Mouse (Mus musculus) liver, embryonic 11.5 days (tissue): Measurements from ENCODE around the gene Asf1a. TPM values are rescaled to one million over a fixed set of nuclear protein-coding genes. Genes with fewer than 3 reads are reported as not detected.

ENCODE experiments used
- ATAC-seq: fragments of 200-750 bp; cut with Nextera tagmentation; replicated peaks from 2 replicates; pipeline ENCODE4 v1.8.0; 2017; ENCODE audit warnings: moderate number of reproducible peaks, mild to moderate bottlenecking, moderate TSS enrichment, moderate library complexity; ENCODE audit not compliant: low FRiP score
- DNase-seq: peaks from one replicate; pipeline ENCODE4 v3.0.0-alpha.2; 2017; ENCODE audit warnings: low spot score
- H3K27ac ChIP-seq: fragments of 300-500 bp; sonication (generic); 2 replicates; pipeline ENCODE4 v1.5.1; 2014; ENCODE audit warnings: mild to moderate bottlenecking, low read depth, low read length, control low read depth
- H3K27me3 ChIP-seq: fragments of 300-500 bp; sonication (generic); replicated peaks from 2 replicates; pipeline ENCODE4 v1.6.1; 2014; ENCODE audit warnings: low read length, mixed read lengths; ENCODE audit not compliant: control insufficient read depth, insufficient read depth
- H3K36me3 ChIP-seq: fragments of 300-500 bp; sonication (generic); 2 replicates; pipeline ENCODE4 v1.6.1; 2014; ENCODE audit warnings: mild to moderate bottlenecking, low read length, moderate library complexity, mixed read lengths; ENCODE audit not compliant: control insufficient read depth, insufficient read depth
- H3K4me1 ChIP-seq: fragments of 300-500 bp; sonication (generic); replicated peaks from 2 replicates; pipeline ENCODE4 v1.6.1; 2014; ENCODE audit warnings: low read length, mixed read lengths; ENCODE audit not compliant: control insufficient read depth, insufficient read depth
- H3K4me2 ChIP-seq: fragments of 300-500 bp; sonication (generic); 2 replicates; pipeline ENCODE4 v1.6.1; 2014; ENCODE audit warnings: mild to moderate bottlenecking, control low read depth, moderate library complexity
- H3K4me3 ChIP-seq: fragments of 300-500 bp; sonication (generic); 2 replicates; pipeline ENCODE4 v1.5.1; 2014; ENCODE audit warnings: low read depth, low read length, control low read depth
- H3K9ac ChIP-seq: fragments of 300-500 bp; sonication (generic); 2 replicates; pipeline ENCODE4 v1.6.1; 2014; ENCODE audit warnings: low read depth, low read length, control low read depth
- H3K9me3 ChIP-seq: fragments of 300-500 bp; sonication (generic); 2 replicates; pipeline ENCODE4 v1.6.1; 2016; ENCODE audit warnings: low read length, inconsistent platforms, mixed read lengths; ENCODE audit not compliant: control insufficient read depth
- WGBS: fragments of 180-500 bp; shearing (Covaris S2); extraction: QIAGEN DNeasy Blood & Tissue Kit; methylation state at CpG from one replicate; pipeline ENCODE4 v1.1.7; 2014; 5-methylcytosine and 5-hydroxymethylcytosine counted together
- polyA plus RNA-seq: library from polyadenylated mRNA; unstranded; fragments of >200 nt; fragmentation: Nextera tagmentation; extraction: Ambion mirVana; gene quantifications from 2 replicates; pipeline ENCODE4 v1.2.1, GENCODE M21; 2014

Asf1a gene
- polyA plus RNA-seq, 1 experiment from 2014 or later, result 175 TPM

GRCm38 (mm10) chr10:53595744-53596676 lies 547 bp upstream of the Asf1a start:
- Histone ChIP-seq H3K9ac (peak overlapping the region; percentile 80), H3K27me3 (no peaks in the 10 kb centered on the region), H3K4me3 (peak overlapping the region; percentile 93), H3K36me3 (0 out of 2 replicates have a peak, but pooled peaks cover 3% of the 10 kb centered on the region), H3K4me1 (peaks cover 19% of the 10 kb centered on the region; the same call in 1 of the 2 replicates), H3K27ac (peak overlapping the region; percentile 98), H3K9me3 (no peaks in the 10 kb centered on the region), H3K4me2 (peak overlapping the region; percentile 88)
- DNase-seq (no peak), ATAC-seq (peak; percentile 88; the same call in 1 of the 2 replicates)
- 7% methylated on average over 26 of the region's 27 CpGs for WGBS

GRCm38 (mm10) chr10:53597121-53597881 lies 744 bp downstream of the Asf1a start:
- peak; percentile 56 for DNase-seq
- Histone ChIP-seq H3K27me3 (no peaks in the 10 kb centered on the region), H3K27ac (peak overlapping the region; percentile 98), H3K36me3 (peaks cover 3% of the 10 kb centered on the region; the same call in 1 of the 2 replicates), H3K4me2 (peak overlapping the region; percentile 52), H3K9ac (peak overlapping the region; percentile 96), H3K4me1 (peaks cover 19% of the 10 kb centered on the region; the same call in 1 of the 2 replicates), H3K9me3 (no peaks in the 10 kb centered on the region), H3K4me3 (peak overlapping the region; percentile 93)
- ATAC-seq, result peak; percentile 24
- under 1% methylated on average over 98 of the region's 99 CpGs for WGBS

- H3K9me3 ChIP-seq, result no peaks in the 10 kb centered on the region
- peak overlapping the region; percentile 39 for H3K4me3 ChIP-seq
- H3K36me3 ChIP-seq, result peaks cover 6% of the 10 kb centered on the region; the same call in 1 of the 2 replicates
- H3K27ac ChIP-seq, result no peak overlapping the region
- H3K4me2 ChIP-seq, result peak overlapping the region; percentile 55
- H3K9ac ChIP-seq, result 0 out of 2 replicates have a peak overlapping the region, but pooled peaks have one; percentile 8
- ATAC-seq, result no peak
- WGBS, result 45% methylated on average over 5 of the region's 5 CpGs
- no peak for DNase-seq
- peaks cover 19% of the 10 kb centered on the region; the same call in 1 of the 2 replicates for H3K4me1 ChIP-seq
- no peaks in the 10 kb centered on the region for H3K27me3 ChIP-seq
Measured at GRCm38 (mm10) chr10:53598821-53599220, 2.3 kb downstream of the Asf1a start.

GRCm38 (mm10) chr10:53605328-53605727 lies 8.8 kb downstream of the Asf1a start:
- no peak overlapping the region for H3K4me2 ChIP-seq
- H3K9me3 ChIP-seq, result no peaks in the 10 kb centered on the region
- DNase-seq (no peak), ATAC-seq (no peak)
- H3K27me3 ChIP-seq, result no peaks in the 10 kb centered on the region
- H3K4me3 ChIP-seq, result no peak overlapping the region
- H3K27ac ChIP-seq, result no peak overlapping the region
- H3K4me1 ChIP-seq, result no peaks in the 10 kb centered on the region; the same call in 1 of the 2 replicates
- H3K9ac ChIP-seq, result no peak overlapping the region
- 81% methylated on average over 2 of the region's 2 CpGs for WGBS
- peaks cover 28% of the 10 kb centered on the region; the same call in 1 of the 2 replicates for H3K36me3 ChIP-seq

- Histone ChIP-seq H3K9ac (no peak overlapping the region), H3K4me1 (no peaks in the 10 kb centered on the region), H3K9me3 (no peaks in the 10 kb centered on the region), H3K4me2 (no peak overlapping the region), H3K27me3 (no peaks in the 10 kb centered on the region), H3K4me3 (no peak overlapping the region), H3K36me3 (peaks cover 26% of the 10 kb centered on the region; the same call in 1 of the 2 replicates), H3K27ac (no peak overlapping the region; the same call in 1 of the 2 replicates)
- WGBS, result 83% methylated on average over 2 of the region's 2 CpGs
- ATAC-seq (no peak), DNase-seq (no peak)
Measured at GRCm38 (mm10) chr10:53608274-53608673, 11.7 kb downstream of the Asf1a start.

GRCm38 (mm10) chr10:53612172-53612571 lies 15.6 kb downstream of the Asf1a start:
- H3K27ac ChIP-seq, result no peak overlapping the region
- H3K36me3 ChIP-seq, result peaks cover 20% of the 10 kb centered on the region
- H3K9ac ChIP-seq, result no peak overlapping the region
- no peaks in the 10 kb centered on the region for H3K9me3 ChIP-seq
- no peaks in the 10 kb centered on the region for H3K4me1 ChIP-seq
- no peak overlapping the region for H3K4me2 ChIP-seq
- ATAC-seq (no peak), DNase-seq (no peak)
- WGBS, result 100% methylated on average over 1 of the region's 1 CpGs
- H3K4me3 ChIP-seq, result no peak overlapping the region
- no peaks in the 10 kb centered on the region for H3K27me3 ChIP-seq

GRCm38 (mm10) chr10:53613955-53614354 lies 17.4 kb downstream of the Asf1a start:
- peaks cover 15% of the 10 kb centered on the region for H3K36me3 ChIP-seq
- H3K27me3 ChIP-seq, result no peaks in the 10 kb centered on the region
- 43% methylated on average over 1 of the region's 1 CpGs for WGBS
- H3K9ac ChIP-seq, result no peak overlapping the region
- H3K27ac ChIP-seq, result no peak overlapping the region
- no peaks in the 10 kb centered on the region for H3K4me1 ChIP-seq
- H3K9me3 ChIP-seq, result no peaks in the 10 kb centered on the region
- H3K4me2 ChIP-seq, result no peak overlapping the region
- DNase-seq, result no peak
- H3K4me3 ChIP-seq, result no peak overlapping the region
- ATAC-seq, result no peak

GRCm38 (mm10) chr10:53615850-53616616 lies 19.5 kb downstream of the Asf1a start:
- no peak for ATAC-seq
- H3K4me3 ChIP-seq, result no peak overlapping the region
- H3K4me1 ChIP-seq, result no peaks in the 10 kb centered on the region
- no peak overlapping the region for H3K4me2 ChIP-seq
- 84% methylated on average over 8 of the region's 8 CpGs for WGBS
- no peak for DNase-seq
- no peaks in the 10 kb centered on the region for H3K27me3 ChIP-seq
- H3K36me3 ChIP-seq, result peaks cover 13% of the 10 kb centered on the region
- no peak overlapping the region for H3K27ac ChIP-seq
- no peak overlapping the region for H3K9ac ChIP-seq
- H3K9me3 ChIP-seq, result no peaks in the 10 kb centered on the region
